Mouse (Mus musculus) lung, postnatal 0 days (tissue): ENCODE measurements around the gene Ppfia4. TPM values are rescaled to one million over a fixed set of nuclear protein-coding genes. Genes with fewer than 3 reads are reported as not detected.

Experiments used
- ATAC-seq: fragments of 200-750 bp; cut with Nextera tagmentation; 2 replicates; pipeline ENCODE4 v1.8.0; 2017; ENCODE audit warnings: moderate library complexity
- DNase-seq: peaks from one replicate; pipeline ENCODE4 v3.0.0-alpha.2; 2016; ENCODE audit warnings: low spot score
- H3K27ac ChIP-seq: fragments of 300-500 bp; sonication (generic); 2 replicates; pipeline ENCODE4 v1.5.1; 2014; ENCODE audit warnings: antibody characterized with exemption, mild to moderate bottlenecking, low read length, mixed read lengths
- H3K27me3 ChIP-seq: fragments of 300-500 bp; sonication (generic); replicated peaks from 2 replicates; pipeline ENCODE4 v1.6.1; 2014; ENCODE audit warnings: low read length, mixed read lengths; ENCODE audit not compliant: insufficient read depth
- H3K36me3 ChIP-seq: fragments of 300-500 bp; sonication (generic); 2 replicates; pipeline ENCODE4 v1.6.1; 2014; ENCODE audit warnings: low read length, mixed read lengths; ENCODE audit not compliant: insufficient read depth
- H3K4me1 ChIP-seq: fragments of 300-500 bp; sonication (generic); 2 replicates; pipeline ENCODE4 v1.6.1; 2014; ENCODE audit warnings: antibody characterized with exemption, low read depth, low read length, mixed read lengths; ENCODE audit not compliant: insufficient read depth
- H3K4me2 ChIP-seq: fragments of 300-500 bp; sonication (generic); replicated peaks from 2 replicates; pipeline ENCODE4 v1.6.1; 2014; ENCODE audit warnings: low read depth, mild to moderate bottlenecking, low read length, moderate library complexity, mixed read lengths
- H3K4me3 ChIP-seq: fragments of 300-500 bp; sonication (generic); 2 replicates; pipeline ENCODE4 v1.5.1; 2014; ENCODE audit warnings: low read depth, low read length
- H3K9ac ChIP-seq: fragments of 300-500 bp; sonication (generic); replicated peaks from 2 replicates; pipeline ENCODE4 v1.6.1; 2014; ENCODE audit warnings: low read depth, mild to moderate bottlenecking
- H3K9me3 ChIP-seq: fragments of 300-500 bp; sonication (generic); 2 replicates; pipeline ENCODE4 v1.6.1; 2016; ENCODE audit warnings: low read length, mixed read lengths
- CTCF ChIP-seq: IDR thresholded peaks from 2 replicates; pipeline ENCODE4 v1.5.1; 2016; ENCODE audit warnings: antibody characterized with exemption, mild to moderate bottlenecking
- EP300 ChIP-seq: IDR thresholded peaks from 2 replicates; pipeline ENCODE4 v1.6.1; 2016; ENCODE audit warnings: antibody characterized with exemption, mild to moderate bottlenecking, control low read depth
- WGBS: fragments of 180-500 bp; shearing (Covaris S2); extraction: QIAGEN DNeasy Blood & Tissue Kit; methylation state at CpG from one replicate; pipeline ENCODE4 v1.1.7; 2014; 5-methylcytosine and 5-hydroxymethylcytosine counted together
- polyA plus RNA-seq: library from polyadenylated mRNA; unstranded; fragments of >200 nt; fragmentation: Nextera tagmentation; extraction: Ambion mirVana; gene quantifications from 2 replicates; pipeline ENCODE4 v1.2.1, GENCODE M21; 2015

Ppfia4 gene
- polyA plus RNA-seq, 1 experiment from 2014 or later: 4.5 TPM

- 79% methylated on average over 9 of the region's 9 CpGs for WGBS
- peaks cover 36% of the 10 kb centered on the region for H3K36me3 ChIP-seq
Measured at GRCm38 (mm10) chr1:134347791-134348190, 15.1 kb upstream of the Ppfia4 start.

GRCm38 (mm10) chr1:134345075-134345474 is 12.3 kb upstream of the Ppfia4 start:
- H3K4me1 ChIP-seq: no peaks in the 10 kb centered on the region
- no peak overlapping the region for H3K9ac ChIP-seq
- TF ChIP-seq CTCF: no peak
- no peak for TF ChIP-seq EP300
- peak; percentile 1; the same call in 1 of the 2 replicates for ATAC-seq
- peaks cover 19% of the 10 kb centered on the region; the same call in 1 of the 2 replicates for H3K36me3 ChIP-seq
- H3K27ac ChIP-seq: no peak overlapping the region
- no peaks in the 10 kb centered on the region for H3K9me3 ChIP-seq
- no peaks in the 10 kb centered on the region for H3K27me3 ChIP-seq
- 71% methylated on average over 4 of the region's 4 CpGs for WGBS
- H3K4me2 ChIP-seq: peak overlapping the region; percentile 50; the same call in 1 of the 2 replicates
- no peak overlapping the region for H3K4me3 ChIP-seq
- DNase-seq: no peak

More at GRCm38 (mm10) chr1:134347791-134348190, 15.1 kb upstream of the Ppfia4 start:
- DNase-seq (no peak), ATAC-seq (no peak)
- Histone ChIP-seq H3K27me3 (no peaks in the 10 kb centered on the region), H3K4me1 (no peaks in the 10 kb centered on the region), H3K9me3 (no peaks in the 10 kb centered on the region), H3K4me2 (no peak overlapping the region), H3K4me3 (no peak overlapping the region), H3K9ac (no peak overlapping the region), H3K27ac (no peak overlapping the region)
- TF ChIP-seq CTCF (no peak), EP300 (no peak)

GRCm38 (mm10) chr1:134344005-134344950 is 11.6 kb upstream of the Ppfia4 start:
- no peak overlapping the region for H3K9ac ChIP-seq
- H3K27ac ChIP-seq: no peak overlapping the region
- WGBS: 5% methylated on average over 49 of the region's 54 CpGs

GRCm38 (mm10) chr1:134343567-134343966 is 10.8 kb upstream of the Ppfia4 start:
- DNase-seq (peak; percentile 41), ATAC-seq (peak; percentile 16; the same call in 1 of the 2 replicates)
- Histone ChIP-seq H3K9me3 (no peaks in the 10 kb centered on the region), H3K4me1 (no peaks in the 10 kb centered on the region), H3K9ac (no peak overlapping the region), H3K4me3 (no peak overlapping the region), H3K4me2 (no peak overlapping the region), H3K27me3 (no peaks in the 10 kb centered on the region), H3K27ac (no peak overlapping the region), H3K36me3 (peaks cover 10% of the 10 kb centered on the region; the same call in 1 of the 2 replicates)
- TF ChIP-seq CTCF (no peak), EP300 (no peak)
- WGBS: 18% methylated on average over 2 of the region's 2 CpGs

More at GRCm38 (mm10) chr1:134344005-134344950, 11.6 kb upstream of the Ppfia4 start:
- peak; percentile 92 for DNase-seq
- Histone ChIP-seq H3K4me2 (peak overlapping the region; percentile 50), H3K27me3 (no peaks in the 10 kb centered on the region), H3K4me3 (peak overlapping the region; percentile 12; the same call in 1 of the 2 replicates), H3K4me1 (no peaks in the 10 kb centered on the region), H3K36me3 (peaks cover 11% of the 10 kb centered on the region; the same call in 1 of the 2 replicates), H3K9me3 (no peaks in the 10 kb centered on the region)
- TF ChIP-seq EP300 (no peak), CTCF (no peak)
- peak; percentile 97 for ATAC-seq

GRCm38 (mm10) chr1:134342781-134343310 is 10.1 kb upstream of the Ppfia4 start:
- Histone ChIP-seq H3K4me2 (no peak overlapping the region), H3K27me3 (no peaks in the 10 kb centered on the region), H3K27ac (no peak overlapping the region), H3K9me3 (no peaks in the 10 kb centered on the region), H3K9ac (no peak overlapping the region), H3K4me3 (no peak overlapping the region), H3K4me1 (no peaks in the 10 kb centered on the region), H3K36me3 (peaks cover 8% of the 10 kb centered on the region; the same call in 1 of the 2 replicates)
- ATAC-seq: no peak
- no peak for DNase-seq
- no peak for TF ChIP-seq EP300
- no peak for TF ChIP-seq CTCF
- 75% methylated on average over 8 of the region's 8 CpGs for WGBS

- no peak overlapping the region for H3K9ac ChIP-seq
- no peak overlapping the region for H3K27ac ChIP-seq
- H3K4me3 ChIP-seq: no peak overlapping the region
- 59% methylated on average over 2 of the region's 2 CpGs for WGBS
- DNase-seq (no peak), ATAC-seq (no peak)
- H3K27me3 ChIP-seq: no peaks in the 10 kb centered on the region
- TF ChIP-seq CTCF (no peak), EP300 (no peak)
- H3K36me3 ChIP-seq: peaks cover 3% of the 10 kb centered on the region; the same call in 1 of the 2 replicates
- H3K9me3 ChIP-seq: no peaks in the 10 kb centered on the region
- no peak overlapping the region for H3K4me2 ChIP-seq
- H3K4me1 ChIP-seq: no peaks in the 10 kb centered on the region
Measured at GRCm38 (mm10) chr1:134342278-134342664, 9.5 kb upstream of the Ppfia4 start.
